In genomic region chr7:73454113-73454512, GRCm38 (mm10) we compare ENCODE assay signal across 24 mouse cellular contexts.
A peak's percentile ranks its signal among the peaks of the same experiment; 100 is the strongest.
DNase-seq lines count a peak whose midpoint lies in the region; ATAC-seq and TF ChIP-seq lines count a peak whose summit lies in the region.
"Had no signal": no experiment of that assay in that cellular context is flagged by ENCODE, and none has a peak within 500 bp of the region (broad histone marks: within the 10 kb centered on the region; RNA-seq: fewer than 3 reads in every experiment).

No protein-coding gene starts in this region.

- H3K9me3 ChIP-seq in neural tube, embryonic 15.5 days (replicated peaks): no peaks in the 10 kb centered on the region
- H3K9me3 ChIP-seq: embryonic facial prominence, embryonic 12.5 days; midbrain, embryonic 10.5 days had no signal

- no peak overlapping the region for H3K9ac ChIP-seq in neural tube, embryonic 15.5 days (replicated peaks)
- H3K9ac ChIP-seq: embryonic facial prominence, embryonic 12.5 days; liver, postnatal 0 days had no signal

- H3K4me2 ChIP-seq in neural tube, embryonic 15.5 days: no peak overlapping the region
- H3K4me2 ChIP-seq: embryonic facial prominence, embryonic 12.5 days; liver, embryonic 11.5 days had no signal

- peaks cover 77% of the 10 kb centered on the region for H3K36me3 ChIP-seq in neural tube, embryonic 15.5 days

- H3K4me3 ChIP-seq in neural tube, embryonic 15.5 days (replicated peaks): no peak overlapping the region
- H3K4me3 ChIP-seq in embryonic fibroblast, embryonic 13.5 days (ENCODE audit: insufficient read depth, low read length): no peak overlapping the region
- H3K4me3 ChIP-seq: embryonic facial prominence, embryonic 12.5 days; erythroblast, embryonic 14.5 days; heart, adult 2 months; midbrain, embryonic 10.5 days had no signal

- intact Hi-C loops in left cerebral cortex, postnatal 4 days (cut with DNase I): no loop called here

- TF ChIP-seq CTCF in embryonic fibroblast, embryonic 13.5 days (IDR thresholded peaks at IDR 0.05; ENCODE audit: borderline replicate concordance, insufficient read depth, low read length): no peak

- no peak for TF ChIP-seq POLR2A in embryonic fibroblast, embryonic 13.5 days (IDR thresholded peaks at IDR 0.05; ENCODE audit: low read depth, low read length)

- WGBS in neural tube, embryonic 15.5 days: 82% methylated on average over 12 of the region's 12 CpGs

- peak; percentile 66 for DNase-seq in heart, adult 11 months
- no peak for DNase-seq in heart, adult 18-20 months
- DNase-seq in neural tube, embryonic 10.5 days (ENCODE audit: extremely low spot score, low spot score): no peak
- peak; percentile 52 for DNase-seq in cerebellum, adult 9-10 months
- DNase-seq in left cerebral cortex, postnatal 4 days: no peak
- DNase-seq in layer of hippocampus, postnatal 10 days (ENCODE audit: low spot score in 2 of 2): no peak
- DNase-seq: adrenal gland, postnatal 10 days; gastrocnemius, postnatal 10 days; heart, adult 2 months; heart, postnatal 36 days; kidney, adult 11 months; kidney, postnatal 4 days; liver, postnatal 0 days; lung, postnatal 10 days had no signal

- H3K27me3 ChIP-seq in neural tube, embryonic 15.5 days (replicated peaks): no peaks in the 10 kb centered on the region
- H3K27me3 ChIP-seq: CH12.LX; embryonic facial prominence, embryonic 12.5 days had no signal

- H3K27ac ChIP-seq in neural tube, embryonic 15.5 days (replicated peaks): peak overlapping the region; percentile 68; the same call in 1 of the 2 replicates
- peak overlapping the region; percentile 4; the same call in 1 of the 2 replicates for H3K27ac ChIP-seq in embryonic fibroblast, embryonic 13.5 days (ENCODE audit: insufficient read depth, low read length)
- H3K27ac ChIP-seq: embryonic facial prominence, embryonic 12.5 days; heart, adult 2 months; midbrain, embryonic 10.5 days had no signal

- H3K4me1 ChIP-seq in neural tube, embryonic 15.5 days: no peaks in the 10 kb centered on the region
- peaks cover 6% of the 10 kb centered on the region for H3K4me1 ChIP-seq in embryonic fibroblast, embryonic 13.5 days (ENCODE audit: control insufficient read depth, insufficient read depth, low read length)
- H3K4me1 ChIP-seq: embryonic facial prominence, embryonic 12.5 days; midbrain, embryonic 10.5 days had no signal

- no peak for ATAC-seq in neural tube, embryonic 15.5 days (ENCODE audit: low FRiP score)
- ATAC-seq: activated CD4-positive, CD25-positive, alpha-beta regulatory T cell, adult 4 months; forebrain, embryonic 14.5 days; hindbrain, embryonic 16.5 days; liver, postnatal 0 days had no signal

Comparison
In these comparisons a context has a peak if more than half of its experiments do, and no peak if none do; other contexts are left out.
1. DNase-seq: peak in heart, adult 11 months (single experiment) and cerebellum, adult 9-10 months (single experiment); none in heart, adult 18-20 months (0 of 2), neural tube, embryonic 10.5 days (single experiment), left cerebral cortex, postnatal 4 days (single experiment) and layer of hippocampus, postnatal 10 days (0 of 2).